Mouse (Mus musculus) hindbrain, embryonic 15.5 days (tissue): ENCODE measurements at regions not wholly inside any gene's neighbourhood (a gene's known extent, or its start where the extent isn't known, plus 50 kb on each side); places are given as distances from the start of the nearest gene placed in this dataset.

Source experiments
- ATAC-seq: fragments of 200-750 bp; cut with Nextera tagmentation; 2 replicates; pipeline ENCODE4 v1.8.0; 2017; ENCODE audit warnings: low read depth, moderate number of reproducible peaks, moderate TSS enrichment; ENCODE audit not compliant: low FRiP score
- H3K27ac ChIP-seq: fragments of 300-500 bp; sonication (generic); replicated peaks from 2 replicates; pipeline ENCODE4 v1.5.1; 2015; ENCODE audit warnings: mild to moderate bottlenecking, inconsistent platforms
- H3K27me3 ChIP-seq: fragments of 300-500 bp; sonication (generic); 2 replicates; pipeline ENCODE4 v1.6.1; 2015; ENCODE audit warnings: control low read depth, inconsistent platforms
- H3K36me3 ChIP-seq: fragments of 300-500 bp; sonication (generic); 2 replicates; pipeline ENCODE4 v1.6.1; 2015; ENCODE audit warnings: control low read depth, inconsistent platforms
- H3K4me1 ChIP-seq: fragments of 300-500 bp; sonication (generic); replicated peaks from 2 replicates; pipeline ENCODE4 v1.6.1; 2015; ENCODE audit warnings: control low read depth, inconsistent platforms
- H3K4me2 ChIP-seq: fragments of 300-500 bp; sonication (generic); 2 replicates; pipeline ENCODE4 v1.6.1; 2015; ENCODE audit warnings: moderate library complexity, mild to moderate bottlenecking, inconsistent platforms
- H3K4me3 ChIP-seq: fragments of 300-500 bp; sonication (generic); 2 replicates; pipeline ENCODE4 v1.5.1; 2015; ENCODE audit warnings: mild to moderate bottlenecking, inconsistent platforms
- H3K9ac ChIP-seq: fragments of 300-500 bp; sonication (generic); 2 replicates; pipeline ENCODE4 v1.6.1; 2015; ENCODE audit warnings: inconsistent platforms
- H3K9me3 ChIP-seq: fragments of 300-500 bp; sonication (generic); 2 replicates; pipeline ENCODE4 v1.6.1; 2016; ENCODE audit warnings: control low read depth, inconsistent platforms
- WGBS: fragments of 180-500 bp; shearing (Covaris S2); methylation state at CpG from one replicate; pipeline ENCODE4 v1.1.7; 2015; 5-methylcytosine and 5-hydroxymethylcytosine counted together

DNA sequence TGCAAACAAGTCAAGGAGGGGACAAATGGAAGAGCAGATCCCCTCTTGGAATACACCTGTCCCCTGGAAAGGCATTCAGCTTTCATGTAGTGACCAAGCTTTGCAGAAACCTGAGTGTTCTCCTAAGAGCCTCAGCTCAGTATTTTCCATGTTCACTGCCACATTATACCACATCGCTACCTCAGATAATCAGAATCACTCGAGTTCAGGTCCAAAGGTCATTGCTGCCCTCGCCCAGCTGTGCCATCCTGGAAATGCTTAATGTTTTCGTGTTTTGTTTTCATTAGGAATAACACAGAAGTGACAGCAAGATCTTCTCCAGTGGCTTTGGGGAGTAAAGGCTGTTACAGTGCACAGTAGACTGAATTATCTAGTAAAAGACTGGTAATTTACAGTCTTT is 83.0 kb upstream of the Fat1 start:
- H3K27me3 ChIP-seq, result no peaks in the 10 kb centered on the region
- H3K9me3 ChIP-seq, result no peaks in the 10 kb centered on the region
- H3K4me3 ChIP-seq, result no peak overlapping the region
- ATAC-seq, result no peak
- WGBS, result 80% methylated on average over 4 of the region's 4 CpGs
- no peak overlapping the region for H3K4me2 ChIP-seq
- no peaks in the 10 kb centered on the region for H3K36me3 ChIP-seq
- H3K9ac ChIP-seq, result no peak overlapping the region
- no peaks in the 10 kb centered on the region for H3K4me1 ChIP-seq
- no peak overlapping the region for H3K27ac ChIP-seq

GRCm38 (mm10) chr8:44855115-44855514 is 80.1 kb upstream of the Fat1 start:
- H3K4me2 ChIP-seq, result no peak overlapping the region
- H3K36me3 ChIP-seq, result no peaks in the 10 kb centered on the region
- H3K4me3 ChIP-seq, result no peak overlapping the region
- H3K9ac ChIP-seq, result no peak overlapping the region
- H3K9me3 ChIP-seq, result no peaks in the 10 kb centered on the region
- no peak overlapping the region for H3K27ac ChIP-seq
- WGBS, result 81% methylated on average over 4 of the region's 4 CpGs
- no peak for ATAC-seq
- H3K27me3 ChIP-seq, result no peaks in the 10 kb centered on the region
- no peaks in the 10 kb centered on the region for H3K4me1 ChIP-seq

GRCm38 (mm10) chr8:44867202-44867601 is 68.0 kb upstream of the Fat1 start:
- Histone ChIP-seq H3K27me3 (no peaks in the 10 kb centered on the region), H3K4me3 (no peak overlapping the region), H3K4me2 (no peak overlapping the region), H3K4me1 (no peaks in the 10 kb centered on the region), H3K9me3 (no peaks in the 10 kb centered on the region), H3K27ac (no peak overlapping the region), H3K36me3 (no peaks in the 10 kb centered on the region), H3K9ac (no peak overlapping the region)
- no peak for ATAC-seq
- 79% methylated on average over 6 of the region's 6 CpGs for WGBS

DNA sequence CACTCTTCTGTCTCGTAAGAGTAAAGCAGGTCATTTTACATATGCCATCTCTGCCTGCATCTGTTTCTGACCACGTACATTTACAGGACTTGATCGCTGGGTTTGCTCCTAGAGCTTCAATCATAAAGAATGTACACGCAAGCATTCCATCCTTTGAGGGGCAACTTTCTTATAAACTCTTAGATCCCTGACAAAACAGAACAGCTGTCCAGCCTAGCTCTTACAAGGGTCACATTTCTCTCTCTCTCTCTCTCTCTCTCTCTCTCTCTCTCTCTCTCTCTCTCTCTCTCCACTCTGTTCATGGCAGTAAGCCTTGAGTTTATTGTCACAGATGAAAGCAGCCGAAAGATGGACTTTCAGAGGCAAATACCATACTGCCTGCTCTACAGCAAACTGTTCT is 67.6 kb upstream of the Fat1 start:
- no peaks in the 10 kb centered on the region for H3K27me3 ChIP-seq
- no peak overlapping the region for H3K4me3 ChIP-seq
- WGBS, result 78% methylated on average over 5 of the region's 5 CpGs
- H3K27ac ChIP-seq, result no peak overlapping the region
- no peaks in the 10 kb centered on the region for H3K9me3 ChIP-seq
- H3K36me3 ChIP-seq, result no peaks in the 10 kb centered on the region
- H3K4me2 ChIP-seq, result no peak overlapping the region
- no peak overlapping the region for H3K9ac ChIP-seq
- ATAC-seq, result no peak
- H3K4me1 ChIP-seq, result no peaks in the 10 kb centered on the region

GRCm38 (mm10) chr8:44877066-44877465 is 58.2 kb upstream of the Fat1 start:
- no peak overlapping the region for H3K4me2 ChIP-seq
- H3K36me3 ChIP-seq, result no peaks in the 10 kb centered on the region
- 83% methylated on average over 5 of the region's 5 CpGs for WGBS
- no peaks in the 10 kb centered on the region for H3K4me1 ChIP-seq
- no peaks in the 10 kb centered on the region for H3K27me3 ChIP-seq
- H3K9me3 ChIP-seq, result no peaks in the 10 kb centered on the region
- no peak for ATAC-seq
- no peak overlapping the region for H3K27ac ChIP-seq
- no peak overlapping the region for H3K4me3 ChIP-seq
- H3K9ac ChIP-seq, result no peak overlapping the region

DNA sequence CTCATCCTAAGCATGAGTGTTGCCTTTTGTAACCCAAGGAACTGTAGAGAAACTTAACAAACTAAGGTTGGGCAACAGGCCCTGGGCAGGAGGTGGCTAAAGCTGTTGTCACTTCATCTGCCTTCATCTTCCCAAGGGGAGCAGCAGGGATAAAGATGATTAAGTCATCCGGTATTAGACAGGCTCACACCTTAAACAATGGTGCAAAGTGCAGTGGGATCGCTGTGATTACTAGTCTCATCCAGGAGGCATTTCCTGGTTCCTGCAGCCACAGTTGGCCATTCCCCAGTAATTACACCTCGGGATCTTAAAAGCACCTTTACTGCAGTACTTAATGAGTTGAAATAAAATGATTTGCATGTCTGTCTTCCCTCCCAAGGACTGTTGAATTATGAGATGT is 57.0 kb upstream of the Fat1 start:
- no peak overlapping the region for H3K4me2 ChIP-seq
- no peaks in the 10 kb centered on the region for H3K4me1 ChIP-seq
- H3K9ac ChIP-seq, result no peak overlapping the region
- no peak overlapping the region for H3K27ac ChIP-seq
- no peak overlapping the region for H3K4me3 ChIP-seq
- WGBS, result 70% methylated on average over 3 of the region's 3 CpGs
- ATAC-seq, result no peak
- no peaks in the 10 kb centered on the region for H3K9me3 ChIP-seq
- H3K27me3 ChIP-seq, result no peaks in the 10 kb centered on the region
- no peaks in the 10 kb centered on the region for H3K36me3 ChIP-seq

DNA sequence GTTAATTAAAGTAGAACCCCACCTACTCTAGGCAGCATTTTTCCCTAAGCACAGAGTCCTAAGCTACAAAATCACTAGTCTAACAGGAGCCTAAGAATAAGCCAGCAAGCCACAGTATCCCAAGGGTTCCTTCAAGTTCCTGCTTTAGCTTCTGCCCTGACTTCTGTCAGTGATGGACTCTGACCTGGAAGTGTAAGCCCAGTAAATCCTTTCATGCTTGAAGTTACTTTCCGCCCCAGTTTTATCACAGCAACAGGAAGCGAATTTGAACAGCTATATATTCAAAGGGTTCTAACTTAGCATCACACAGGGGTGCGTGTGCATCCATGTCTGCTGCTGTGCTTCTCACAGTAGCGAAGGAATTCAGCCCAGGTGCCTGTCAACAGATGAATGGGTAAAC is 56.1 kb upstream of the Fat1 start:
- Histone ChIP-seq H3K4me3 (no peak overlapping the region), H3K9me3 (no peaks in the 10 kb centered on the region), H3K27ac (no peak overlapping the region), H3K9ac (no peak overlapping the region), H3K27me3 (no peaks in the 10 kb centered on the region), H3K36me3 (no peaks in the 10 kb centered on the region), H3K4me1 (no peaks in the 10 kb centered on the region), H3K4me2 (no peak overlapping the region)
- 89% methylated on average over 4 of the region's 4 CpGs for WGBS
- ATAC-seq, result no peak

DNA sequence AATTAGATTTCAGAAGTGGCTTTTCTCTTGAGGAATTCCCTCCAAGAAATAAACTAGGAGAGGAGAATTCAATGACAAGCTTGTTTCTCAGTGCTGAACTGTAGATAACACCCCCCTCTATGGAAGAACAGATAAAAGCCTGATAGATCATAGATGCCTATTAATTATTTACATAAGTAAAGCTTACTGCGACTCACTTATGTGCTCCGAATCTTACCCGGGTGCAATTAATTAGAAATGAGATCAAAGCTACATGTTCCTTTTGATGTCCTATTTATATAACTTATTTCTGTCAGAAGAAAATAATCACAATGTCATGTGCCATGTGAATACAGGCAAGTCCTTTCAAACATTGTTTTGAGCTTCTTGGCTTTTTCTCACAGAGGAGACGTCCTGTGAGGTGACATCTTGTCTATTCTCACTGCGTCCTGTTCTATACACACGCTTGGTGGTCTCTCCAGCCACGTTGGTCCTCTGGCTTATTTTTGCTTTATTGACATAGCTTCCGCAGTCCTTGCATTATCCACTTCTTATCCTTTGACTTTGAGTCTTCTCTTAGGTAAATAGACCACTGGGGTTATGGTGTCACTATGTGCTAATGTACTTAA is 50.7 kb upstream of the Fat1 start:
- Histone ChIP-seq H3K9ac (no peak overlapping the region), H3K27me3 (no peaks in the 10 kb centered on the region), H3K4me3 (no peak overlapping the region), H3K4me1 (no peaks in the 10 kb centered on the region), H3K4me2 (no peak overlapping the region), H3K9me3 (no peaks in the 10 kb centered on the region), H3K27ac (no peak overlapping the region), H3K36me3 (no peaks in the 10 kb centered on the region)
- WGBS, result 77% methylated on average over 8 of the region's 8 CpGs
- no peak for ATAC-seq
